Mouse (Mus musculus): ENCODE measurements at regions not wholly inside any gene's neighbourhood (a gene's known extent, or its start where the extent isn't known, plus 50 kb on each side); places are given as distances from the start of the nearest gene placed in this dataset.

GRCm38 (mm10) chr14:105630444-105630843 is 266.2 kb downstream of the Spry2 start:
- no peak for DNase-seq

GRCm38 (mm10) chr14:105628673-105629072 is 267.9 kb downstream of the Spry2 start:
- no peak for DNase-seq

- DNase-seq: no peak
These were observed 272.2 kb downstream of the Spry2 start for GRCm38 (mm10) chr14:105624387-105624786.

DNA sequence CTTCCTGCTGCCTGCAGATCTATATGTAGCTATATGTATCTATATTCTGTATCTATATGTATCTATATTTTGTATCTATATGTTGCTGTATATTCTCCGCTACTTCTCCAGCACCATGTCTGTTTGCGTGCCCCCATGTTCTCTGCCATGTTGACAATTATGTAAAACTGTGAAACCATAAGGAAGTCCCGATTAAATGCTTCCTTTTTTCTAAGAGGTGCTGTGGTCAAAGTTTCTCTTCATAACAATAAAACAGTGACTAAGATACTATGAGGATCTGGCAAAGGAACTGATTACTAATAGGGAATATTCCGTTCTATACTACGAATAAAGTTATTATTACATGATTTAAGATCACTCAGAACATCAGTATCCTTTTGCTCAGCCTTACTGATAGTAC is 274.5 kb downstream of the Spry2 start:
- no peak for DNase-seq

DNA sequence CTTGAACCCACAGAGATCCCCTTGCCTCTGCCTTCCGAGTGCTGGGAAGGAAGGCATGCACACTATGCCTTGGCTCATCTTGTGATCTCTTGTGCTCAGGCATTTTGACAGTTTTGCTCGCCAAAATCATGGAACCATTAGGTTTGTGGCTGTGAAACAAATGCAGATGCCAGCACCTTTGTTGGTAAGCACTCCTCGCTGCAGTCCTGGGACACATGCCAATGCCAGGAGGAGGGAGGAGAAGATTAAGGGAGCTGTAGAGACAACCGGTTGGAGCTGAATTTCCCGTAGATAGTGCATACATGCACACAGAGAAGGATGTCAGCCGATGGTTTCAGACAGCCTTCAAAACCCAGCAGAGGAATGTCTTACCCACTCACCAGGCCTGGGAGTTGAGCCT is 275.5 kb downstream of the Spry2 start:
- no peak for DNase-seq

- DNase-seq: no peak
These were observed 277.2 kb downstream of the Spry2 start for GRCm38 (mm10) chr14:105619449-105619848.

GRCm38 (mm10) chr14:105615766-105616165 is 280.9 kb downstream of the Spry2 start:
- DNase-seq: no peak

- DNase-seq: no peak
These were observed 283.8 kb downstream of the Spry2 start for GRCm38 (mm10) chr14:105612794-105613193.

GRCm38 (mm10) chr14:105608804-105609203 is 287.8 kb downstream of the Spry2 start:
- no peak for DNase-seq

DNA sequence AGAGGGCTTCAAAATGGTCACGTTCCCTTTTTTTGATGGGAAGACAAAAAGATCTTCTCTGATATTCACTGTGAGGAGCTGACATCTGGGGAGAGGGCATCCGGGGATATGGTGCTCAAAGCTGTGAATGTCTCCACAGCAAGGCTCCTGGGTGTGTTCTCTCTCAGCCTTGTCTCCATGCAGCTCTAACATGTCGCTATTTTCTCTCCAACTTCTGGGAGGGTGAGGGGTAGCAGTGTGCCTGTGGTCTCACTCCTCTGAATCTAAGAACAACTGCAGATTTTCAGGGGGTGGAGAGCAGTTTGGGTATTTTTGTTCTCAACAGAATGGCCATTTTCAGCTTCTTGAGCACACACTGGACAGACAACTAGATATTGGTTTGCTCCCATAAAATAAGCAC is 290.1 kb downstream of the Spry2 start:
- DNase-seq: no peak

GRCm38 (mm10) chr14:105604451-105604850 is 292.2 kb downstream of the Spry2 start:
- DNase-seq: no peak

GRCm38 (mm10) chr14:105603047-105603461 is 293.6 kb downstream of the Spry2 start:
- no peak for DNase-seq

GRCm38 (mm10) chr14:105599550-105600453 is 296.8 kb downstream of the Spry2 start:
- DNase-seq: no peak

DNA sequence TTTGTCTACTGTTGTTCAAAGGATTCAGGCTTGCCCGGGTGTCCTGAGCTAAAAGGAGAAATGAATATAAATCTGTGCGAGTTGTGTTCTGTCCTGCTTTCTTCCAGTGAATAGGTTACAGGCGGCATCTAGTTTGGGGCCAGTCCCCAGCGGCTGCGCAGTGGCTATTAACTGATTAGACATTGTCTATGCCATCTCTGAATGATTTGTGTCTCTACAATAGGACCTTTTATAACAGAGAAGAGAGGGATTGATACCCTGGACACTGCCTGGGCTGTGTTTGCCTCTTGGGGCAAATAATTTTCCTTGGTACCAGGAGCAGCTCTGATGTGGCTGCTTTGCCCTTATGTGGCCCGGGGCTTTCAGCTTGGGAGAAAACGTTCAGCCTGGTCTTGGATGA is 306.9 kb downstream of the Spry2 start:
- DNase-seq: no peak

GRCm38 (mm10) chr14:105589261-105589660 is 307.4 kb downstream of the Spry2 start:
- DNase-seq: no peak

- DNase-seq: no peak
These were observed 308.0 kb downstream of the Spry2 start for GRCm38 (mm10) chr14:105588391-105589163.

DNA sequence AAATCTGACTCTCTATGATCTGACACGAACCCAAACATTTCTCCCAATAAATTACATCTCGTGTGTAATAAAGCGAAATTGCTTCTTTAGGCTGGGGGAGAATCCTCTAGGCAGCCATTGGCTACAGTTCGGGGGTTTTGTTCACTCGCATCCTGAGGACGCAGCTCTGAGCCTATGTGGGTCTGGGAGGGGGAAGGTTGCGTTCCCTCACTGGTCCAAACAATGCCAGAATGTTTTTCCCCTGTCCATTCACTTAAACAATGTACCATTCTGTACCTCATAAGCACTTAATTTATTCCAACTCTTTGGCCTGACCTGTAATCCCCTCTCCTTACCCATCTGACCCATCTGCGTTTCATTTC is 308.6 kb downstream of the Spry2 start:
- no peak for DNase-seq

DNA sequence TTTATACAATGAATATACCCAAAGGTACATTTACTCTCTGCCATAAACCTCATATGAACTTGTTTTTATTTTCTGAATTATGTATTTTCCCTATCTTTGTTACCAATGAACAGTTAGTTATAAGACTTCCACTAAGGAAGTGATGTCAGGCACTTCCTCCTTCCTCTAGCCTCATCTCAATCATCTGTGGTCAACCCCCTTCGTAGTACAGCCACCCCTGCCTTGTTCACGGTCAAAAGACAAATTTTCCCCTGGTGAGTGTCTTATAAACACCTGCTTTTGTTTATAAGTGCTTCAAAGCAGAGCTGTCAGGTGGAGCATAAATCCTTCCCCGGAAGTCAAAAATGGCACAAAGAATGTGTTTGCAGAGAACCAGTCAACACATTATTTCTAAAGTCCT is 312.0 kb downstream of the Spry2 start:
- DNase-seq: no peak

GRCm38 (mm10) chr14:105583497-105583896 is 313.1 kb downstream of the Spry2 start:
- DNase-seq: no peak

GRCm38 (mm10) chr14:105576266-105576665 is 317.9 kb downstream of the Ndfip2 start:
- no peak for DNase-seq

GRCm38 (mm10) chr14:105572036-105572891 is 313.9 kb downstream of the Ndfip2 start:
- DNase-seq: no peak

- DNase-seq: no peak
These were observed 311.8 kb downstream of the Ndfip2 start for GRCm38 (mm10) chr14:105570156-105570555.
